Mouse (Mus musculus) liver (tissue): Measurements from ENCODE around the gene Fam19a1.
"Not testable (repeated sequence)": the region's sequence is repeated elsewhere in the genome, so short reads cannot be mapped to it uniquely, and the experiment has no call there.

Experiments
- DNase-seq: peaks from one replicate; pipeline ENCODE4 v3.0.0-alpha.2; 2020; ENCODE audit warnings: mixed read lengths

Gene Fam19a1

DNA sequence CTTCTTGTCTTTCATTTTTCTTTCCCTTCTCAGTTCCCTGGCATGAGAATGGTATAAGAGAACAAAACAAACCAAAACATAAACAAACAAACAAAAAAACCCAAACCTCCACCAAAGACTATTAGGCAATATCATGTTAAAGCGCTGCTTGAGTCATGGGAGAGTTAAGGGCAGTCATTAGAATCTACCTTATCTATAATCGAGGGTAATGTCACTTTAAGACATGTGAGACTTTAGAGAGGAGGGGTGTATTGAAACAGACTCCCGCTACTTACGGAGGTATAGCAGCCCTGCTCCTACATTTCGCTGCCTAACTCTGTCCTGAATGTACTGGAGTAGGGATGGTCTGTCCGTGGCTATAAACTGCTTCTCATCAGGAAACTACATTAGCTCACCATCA, at the start of gene Fam19a1:
TSS of gene Fam19a1 (plus strand) at position 301 of the 400 bp plus-strand sequence.
- DNase-seq, result no peak

DNA sequence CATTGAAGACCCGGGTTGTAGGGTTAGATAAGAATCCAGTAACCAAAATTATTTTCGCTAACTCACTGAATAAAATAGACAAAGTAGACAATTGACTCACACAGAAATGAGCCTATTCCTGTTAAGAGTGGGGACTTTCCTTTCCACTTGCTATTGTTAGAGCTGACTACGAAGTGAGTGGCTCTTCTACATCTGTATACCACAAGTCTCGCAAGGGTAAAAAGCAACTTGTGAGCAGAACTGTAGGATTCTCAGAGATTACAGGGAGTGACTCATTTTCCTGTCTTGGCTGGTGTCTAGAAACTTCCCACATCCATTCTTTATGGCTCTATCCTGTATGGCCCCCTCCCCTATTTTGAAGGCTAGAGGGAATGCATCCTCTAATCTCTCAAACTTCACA, 41.9 kb upstream of the Fam19a1 start:
- DNase-seq, result no peak

DNA sequence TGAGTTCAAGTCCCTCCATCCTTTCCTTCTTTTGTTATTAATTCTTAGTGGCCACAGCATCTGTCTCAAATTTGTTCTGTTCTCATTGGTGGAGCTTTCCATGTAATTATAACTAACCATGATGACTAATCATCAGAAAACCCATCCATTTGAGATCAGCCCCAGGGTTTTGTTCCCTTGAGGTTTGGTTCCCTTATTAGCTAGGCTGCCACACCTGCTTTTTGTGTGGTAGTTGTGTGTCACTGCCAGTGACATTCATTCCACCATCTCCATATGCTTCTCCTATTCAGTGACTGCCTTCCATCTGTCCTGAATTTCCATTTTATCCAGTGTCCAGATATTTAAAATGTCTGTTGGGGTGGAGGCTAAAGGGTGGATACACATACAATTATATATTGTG, 41.4 kb upstream of the Fam19a1 start:
- DNase-seq, result no peak

DNA sequence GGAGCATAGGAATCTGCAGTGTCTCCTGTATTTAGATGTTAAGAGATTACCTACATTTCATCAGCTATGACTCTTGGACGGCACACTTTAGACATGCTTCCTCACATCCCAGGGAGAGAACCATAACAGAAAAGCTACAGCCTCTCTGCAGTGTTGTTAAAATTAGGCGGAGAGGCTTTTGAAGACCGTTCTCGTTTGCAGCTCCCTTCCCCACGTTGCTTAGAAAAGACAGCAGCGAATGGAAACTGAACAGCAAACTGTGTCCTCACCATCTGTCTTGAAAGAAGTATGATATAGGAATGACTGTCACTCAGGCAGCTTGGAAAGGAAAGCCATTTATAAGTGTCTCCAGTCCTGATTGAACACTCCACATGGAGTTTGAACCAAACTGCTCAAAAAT, 23.0 kb upstream of the Fam19a1 start:
- no peak for DNase-seq

DNA sequence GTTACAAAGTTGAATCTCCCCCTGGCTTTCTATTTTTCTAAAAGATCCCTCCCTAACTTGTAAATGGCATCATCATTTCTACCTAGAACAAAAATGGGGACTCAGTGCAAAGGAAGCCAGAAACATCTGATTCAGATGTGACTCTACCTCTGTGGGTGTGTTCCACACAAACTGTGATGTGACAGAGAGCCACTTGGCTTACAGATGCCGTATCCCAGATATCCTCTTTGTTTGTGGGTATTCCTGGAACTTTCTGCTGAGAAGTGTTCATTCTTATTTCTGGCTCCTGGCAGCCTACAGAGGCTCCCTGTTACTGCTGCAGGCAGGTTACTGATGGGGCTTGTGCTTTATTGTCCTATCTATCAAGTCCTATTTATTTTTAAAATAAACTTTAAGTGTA, 19.2 kb upstream of the Fam19a1 start:
- no peak for DNase-seq

DNA sequence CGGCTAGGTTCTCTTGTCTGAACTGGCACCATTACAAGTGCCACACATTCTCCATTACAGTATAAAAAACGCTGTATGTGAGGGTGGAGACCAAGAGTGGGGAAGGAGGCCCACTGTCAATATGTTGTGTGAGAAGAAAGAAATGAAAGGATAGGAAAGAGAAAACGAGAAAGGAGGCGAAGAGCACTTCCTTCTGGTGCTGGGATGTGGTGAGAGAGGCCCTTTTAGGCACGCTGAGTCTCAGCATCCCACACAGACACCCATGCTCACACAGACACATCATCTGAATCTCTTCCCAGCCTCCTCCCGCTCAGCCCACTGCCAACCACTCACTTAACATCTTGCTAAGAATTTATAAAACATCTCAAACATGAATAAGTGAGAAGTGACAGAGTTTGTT, 14.7 kb upstream of the Fam19a1 start:
- DNase-seq, result no peak

DNA sequence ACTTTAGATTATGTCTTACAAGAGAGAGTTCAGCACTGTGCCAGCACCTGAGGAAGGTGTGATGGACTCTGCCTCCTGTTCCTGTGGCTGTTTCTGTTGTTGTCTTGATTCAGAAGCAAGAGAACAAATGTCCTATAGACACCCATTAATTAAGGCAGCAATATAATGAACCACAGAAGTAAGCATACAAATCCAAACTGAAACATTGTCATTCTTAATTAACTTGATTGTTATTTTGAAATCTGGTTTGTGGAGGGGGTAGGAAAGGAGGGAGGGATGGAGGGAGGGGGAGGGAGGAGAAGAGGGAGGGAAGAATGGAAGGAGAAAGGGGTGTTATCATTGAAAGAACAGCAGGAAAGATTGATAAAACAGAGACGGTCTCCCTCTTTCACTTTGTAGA, 1.3 kb upstream of the Fam19a1 start:
- DNase-seq, result no peak

DNA sequence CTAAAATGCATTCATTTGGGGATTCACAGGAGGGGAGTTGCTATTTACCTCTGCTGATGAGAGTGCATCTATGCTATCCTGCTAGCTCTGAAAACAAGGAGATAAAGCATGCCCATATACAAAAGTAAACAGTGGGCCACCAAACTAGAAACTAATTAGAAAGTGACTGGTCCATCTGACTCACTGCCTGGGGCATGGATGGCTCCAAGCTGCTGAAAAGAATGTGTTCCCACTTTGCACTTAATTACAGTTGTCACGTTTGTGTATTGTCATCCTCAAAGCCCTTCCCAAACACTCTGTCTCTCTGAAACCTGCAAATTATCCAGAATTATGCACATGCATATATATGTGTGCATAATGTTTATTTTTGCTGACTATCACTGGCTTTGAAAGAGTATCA, 1.2 kb downstream of the Fam19a1 start:
- no peak for DNase-seq

DNA sequence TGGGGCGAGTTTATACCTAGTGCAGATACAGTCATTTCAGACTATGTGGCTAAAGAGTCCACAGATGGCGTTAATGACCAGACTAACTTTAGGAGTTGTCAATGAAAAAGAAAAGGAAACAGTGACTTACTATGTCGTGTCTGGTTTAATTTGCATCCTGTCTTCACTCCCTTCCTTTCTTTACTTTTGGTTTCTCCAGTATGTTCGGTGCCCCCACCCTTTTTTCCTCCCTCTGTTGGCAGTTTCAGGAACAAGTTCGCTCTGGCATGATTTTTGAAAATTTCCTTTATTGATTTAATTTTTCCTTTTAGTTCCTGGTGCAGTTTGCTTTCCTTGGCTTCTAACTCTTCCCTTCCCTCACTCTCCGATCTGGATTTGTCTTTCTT, 3.2 kb downstream of the Fam19a1 start:
- no peak for DNase-seq

DNA sequence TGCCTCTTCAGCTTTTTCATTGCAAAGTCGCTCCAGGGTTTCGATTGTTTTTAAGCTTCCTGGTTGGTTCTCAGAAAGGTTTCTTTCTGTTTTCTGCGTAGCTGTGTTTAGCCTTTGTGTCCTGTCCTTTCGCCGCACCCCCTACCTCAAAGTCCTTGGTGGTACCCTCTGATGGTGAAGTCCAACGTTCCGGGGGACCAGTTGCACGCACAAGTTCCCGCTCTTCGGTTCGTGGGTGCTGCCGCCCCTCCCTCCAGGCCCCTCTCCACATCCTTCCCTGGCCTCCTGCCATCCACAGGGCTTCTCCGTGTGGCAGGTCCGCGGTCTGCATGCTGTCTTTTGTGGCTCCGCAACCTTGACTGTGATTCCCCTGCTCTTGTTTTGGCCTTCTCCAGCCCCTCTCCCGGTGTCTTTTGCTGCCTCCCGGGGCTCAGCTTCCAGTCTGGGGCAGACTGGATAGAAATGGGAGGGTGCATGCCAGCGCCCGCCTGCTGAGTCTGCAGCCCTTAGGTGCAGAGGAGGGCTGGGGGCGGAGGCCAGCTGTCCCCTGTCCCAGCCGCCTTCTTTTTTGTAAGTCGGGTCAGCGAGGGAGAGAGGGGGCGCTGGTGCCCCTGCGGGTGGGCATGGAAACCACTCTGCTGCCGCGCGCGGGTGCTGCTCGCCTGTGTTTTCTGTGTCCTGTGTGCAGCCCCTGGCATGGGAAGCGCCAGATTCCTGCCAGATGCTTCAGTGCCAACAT, 3.7 kb downstream of the Fam19a1 start:
- peak; percentile 15 for DNase-seq

DNA sequence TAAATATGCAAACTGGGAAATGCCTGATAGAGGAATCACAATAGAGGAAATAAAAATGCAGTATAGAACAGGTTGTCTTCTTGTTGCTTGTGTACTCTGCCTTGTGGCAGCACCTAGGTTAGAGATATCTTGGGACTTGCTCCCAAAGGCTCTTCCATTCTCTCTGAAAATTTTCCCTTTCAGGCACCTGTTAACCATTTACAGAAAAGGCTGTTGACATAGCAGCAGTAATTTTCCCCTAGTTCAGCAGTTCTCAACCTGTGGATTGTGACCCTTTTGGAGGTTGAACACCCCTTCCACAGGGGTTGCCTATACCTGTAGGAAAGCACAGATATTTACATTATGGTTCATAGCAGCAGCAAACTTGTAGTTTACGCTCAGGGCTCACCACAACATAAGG, 30.4 kb downstream of the Fam19a1 start:
- no peak for DNase-seq

DNA sequence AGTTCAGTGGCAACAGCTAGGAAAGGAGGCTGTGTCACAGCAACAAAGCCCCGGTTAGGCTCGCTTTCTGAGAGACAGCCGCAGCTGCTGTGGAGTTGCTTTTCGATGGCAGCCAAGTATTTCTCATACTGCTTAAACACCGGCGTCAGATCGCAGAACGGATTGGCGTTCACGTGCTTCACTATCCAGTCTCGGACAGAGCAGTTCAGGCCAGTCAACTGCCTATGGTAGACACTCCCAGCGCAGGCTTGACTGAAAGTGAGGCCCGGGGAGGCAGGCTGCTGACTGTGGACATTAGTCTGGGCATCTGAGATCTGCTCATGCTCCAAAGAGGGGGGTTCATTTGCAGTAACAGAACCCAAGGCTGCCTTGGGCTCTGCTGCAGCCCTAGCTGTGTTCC, 52.4 kb downstream of the Fam19a1 start:
- no peak for DNase-seq

DNA sequence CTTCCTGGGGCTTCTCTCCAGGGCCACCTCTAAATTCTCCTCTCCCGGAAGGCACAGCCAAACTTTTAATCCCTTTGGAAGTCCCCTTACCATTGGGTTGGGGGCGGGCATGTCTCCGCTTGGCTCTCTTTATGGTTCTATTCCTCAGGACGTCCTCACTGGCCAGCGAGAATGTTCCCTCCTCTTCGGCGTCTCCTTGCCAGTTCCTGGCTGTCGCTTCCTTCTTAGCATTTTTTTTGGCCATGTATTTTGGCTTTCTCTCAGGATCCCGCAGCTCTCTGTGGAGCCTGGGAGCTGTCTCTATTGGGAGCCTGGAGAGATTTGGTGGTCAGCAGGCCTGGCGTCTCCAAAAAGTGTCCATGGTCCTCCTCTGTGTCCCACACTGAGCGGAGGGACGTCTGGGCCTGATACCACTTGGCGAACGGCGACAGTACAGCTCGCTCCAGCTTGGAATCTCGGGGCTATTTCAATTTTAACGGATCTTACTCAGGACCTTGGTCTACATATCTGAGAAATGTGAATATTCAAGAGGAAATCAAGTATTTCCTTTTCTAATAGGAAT, 52.9 kb downstream of the Fam19a1 start, which contains the start of gene 1700123L14Rik:
TSS of gene 1700123L14Rik (minus strand) at position 426 of the 562 bp plus-strand sequence.
- DNase-seq, result no peak

DNA sequence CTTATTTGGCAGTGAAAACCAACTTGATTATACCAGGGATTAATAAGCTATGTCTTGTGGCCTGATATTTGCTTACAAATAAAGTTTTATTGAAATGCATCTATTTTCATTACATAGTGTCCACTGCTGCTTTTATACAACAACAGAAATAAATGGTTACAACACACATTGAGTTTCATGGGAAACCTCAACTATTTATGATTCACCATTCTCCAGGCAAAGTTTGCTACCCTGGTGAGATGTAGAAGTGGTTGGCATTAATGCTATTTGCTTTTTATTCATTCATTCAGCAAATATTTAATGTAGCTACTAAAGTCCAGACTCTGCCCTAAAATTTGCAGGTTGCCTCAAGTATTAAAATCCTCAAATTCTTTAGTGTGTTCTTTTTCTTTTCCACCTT, 54.1 kb downstream of the Fam19a1 start:
- DNase-seq, result no peak

DNA sequence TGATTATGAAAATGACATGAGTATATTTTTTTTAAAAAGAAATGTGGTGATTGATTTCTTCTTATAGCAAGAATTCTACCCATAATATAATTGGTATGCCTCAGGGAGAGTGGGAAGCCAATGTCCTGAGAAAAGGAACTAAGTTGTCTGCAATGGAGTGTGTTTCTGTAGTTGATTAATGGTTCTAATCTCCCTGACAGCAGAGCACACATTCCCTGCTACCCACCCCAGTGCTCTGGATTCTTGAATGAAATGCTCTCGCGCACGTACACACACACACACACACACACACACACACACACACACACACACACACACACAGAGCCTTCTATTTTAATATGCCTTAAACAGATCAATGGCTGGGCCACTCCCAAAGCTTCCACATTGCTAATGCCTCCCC, 60.7 kb downstream of the Fam19a1 start:
- no peak for DNase-seq

DNA sequence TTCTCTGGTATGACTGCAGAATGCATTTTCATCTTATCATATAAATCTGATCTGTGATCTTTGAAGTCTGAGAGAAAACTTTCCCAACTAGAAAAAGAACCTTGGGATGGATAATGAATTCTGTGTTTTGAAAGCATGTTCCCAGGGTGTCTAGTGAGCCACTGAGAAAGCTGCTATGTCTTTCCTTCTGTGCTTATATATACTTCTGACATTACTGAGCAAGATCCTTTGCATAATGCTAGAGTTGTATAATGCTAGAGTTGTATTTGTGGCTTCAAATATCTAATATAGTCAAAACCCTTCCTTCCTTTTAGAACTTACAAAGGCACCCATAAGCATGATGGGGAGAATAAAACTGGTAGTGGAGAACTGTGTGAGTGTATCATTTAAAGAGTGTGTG, 65.6 kb downstream of the Fam19a1 start:
- DNase-seq, result no peak

DNA sequence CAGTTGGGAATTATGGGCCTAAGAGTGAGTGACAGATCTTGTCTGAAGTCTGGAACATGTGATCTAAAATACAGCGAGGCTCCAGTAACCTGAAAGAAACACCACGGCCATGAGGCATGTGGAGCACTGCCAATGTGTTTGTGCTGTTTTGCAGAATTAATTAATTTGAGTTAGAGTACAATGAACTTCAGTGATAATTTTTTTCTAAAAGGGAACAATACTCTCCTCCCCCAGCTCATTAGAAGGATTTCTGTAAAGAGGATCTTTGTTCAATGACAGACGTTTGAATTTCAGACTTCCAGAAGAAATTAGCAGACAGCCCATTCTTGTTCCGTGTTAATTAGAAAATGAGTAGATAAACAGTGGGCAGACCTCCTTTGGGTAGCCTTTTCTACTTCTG, 70.4 kb downstream of the Fam19a1 start:
- DNase-seq, result no peak

DNA sequence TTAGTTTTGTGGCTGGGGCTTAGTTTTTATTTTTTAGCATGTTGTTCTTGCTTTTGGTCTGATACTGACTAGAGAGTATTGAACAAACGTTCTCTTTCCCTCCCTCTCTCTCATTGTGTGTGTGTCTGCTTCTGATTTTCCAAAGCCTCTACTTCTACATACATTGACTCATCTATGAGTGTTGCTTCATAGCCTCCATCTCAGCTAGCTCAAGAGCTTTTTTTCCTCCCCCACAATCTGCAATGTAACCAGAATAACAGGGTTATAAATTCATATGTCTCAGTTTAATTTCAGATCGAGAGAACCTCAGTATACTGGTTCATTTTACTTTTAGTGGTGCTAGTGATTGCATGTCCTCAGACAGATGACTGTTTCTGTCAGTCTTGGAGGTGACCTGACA, 73.6 kb downstream of the Fam19a1 start:
- DNase-seq, result no peak

DNA sequence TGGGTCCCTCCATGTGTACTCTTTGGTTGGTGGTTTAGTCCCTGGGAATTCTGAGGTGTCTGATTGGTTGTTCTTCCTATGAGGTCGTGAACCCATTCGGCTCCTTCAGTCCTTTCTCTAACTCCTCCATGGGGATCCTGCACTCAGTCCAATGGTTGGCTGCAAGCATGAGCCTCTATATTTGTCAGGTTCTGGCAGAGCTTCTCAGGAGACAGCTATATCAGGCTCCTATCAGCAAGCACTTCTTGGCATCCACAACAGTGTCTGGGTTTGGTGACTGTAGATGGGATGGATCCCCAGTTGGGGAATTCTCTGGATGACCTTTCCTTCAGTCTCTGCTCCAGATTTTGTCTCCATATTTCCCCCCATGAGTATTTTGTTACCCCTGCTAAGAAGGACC, 86.0 kb downstream of the Fam19a1 start:
- DNase-seq, result not testable (repeated sequence)

DNA sequence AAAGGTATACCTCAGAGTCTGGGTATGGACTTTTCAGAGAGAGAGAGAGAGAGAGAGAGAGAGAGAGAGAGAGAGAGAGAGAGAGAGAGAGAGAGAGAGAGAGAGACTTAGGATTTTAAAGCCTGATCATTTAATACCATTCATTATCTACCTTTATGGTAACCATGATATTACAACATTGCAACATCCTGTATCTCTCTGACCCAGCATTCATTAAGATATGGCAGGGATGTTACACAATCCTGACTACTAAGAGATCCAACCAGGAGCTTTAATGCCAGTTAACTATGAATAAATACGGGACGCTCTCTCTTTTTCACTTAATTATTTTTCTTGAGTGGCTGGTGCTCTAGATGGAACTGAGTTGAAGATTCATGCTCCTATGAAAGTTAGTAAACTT, 92.4 kb downstream of the Fam19a1 start:
- no peak for DNase-seq

DNA sequence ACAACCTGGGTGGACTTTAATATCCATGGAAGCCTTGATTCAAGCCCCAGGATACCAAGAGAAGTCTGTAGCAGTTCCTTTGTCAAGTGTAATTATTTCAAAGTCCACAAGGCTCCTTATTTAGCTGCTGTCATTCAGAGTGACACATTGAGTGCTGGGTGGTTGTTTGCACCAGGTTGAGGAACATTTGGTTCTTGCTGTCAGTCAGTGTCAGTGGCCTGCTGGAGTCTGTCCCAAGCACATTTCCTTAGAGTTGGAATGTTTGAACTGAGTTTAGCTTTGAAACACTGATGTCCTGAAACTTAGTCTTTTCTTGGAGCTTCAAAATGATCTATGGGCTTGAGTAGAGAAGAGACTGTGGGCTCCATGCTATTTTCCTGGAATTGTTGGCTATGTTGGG, 121.9 kb downstream of the Fam19a1 start:
- DNase-seq, result no peak

DNA sequence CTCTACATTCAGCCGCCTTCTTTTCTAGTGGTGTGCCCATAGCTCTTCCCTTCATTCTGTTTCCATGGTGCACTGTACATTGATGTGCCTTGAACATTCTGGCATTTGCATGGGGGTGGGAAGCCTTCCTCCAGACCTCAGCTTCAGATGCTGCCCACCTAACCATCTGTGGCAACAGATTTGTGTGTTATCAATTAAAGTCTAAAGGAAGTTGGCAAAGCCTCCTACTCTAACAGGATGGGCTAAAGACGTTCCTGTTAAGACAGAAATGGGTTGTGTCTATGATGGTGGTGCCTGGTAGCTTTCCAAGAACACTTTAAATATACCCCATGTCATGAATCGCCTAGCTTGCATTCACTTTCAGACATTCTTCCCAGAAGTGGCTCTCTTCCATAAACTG, 131.4 kb downstream of the Fam19a1 start:
- no peak for DNase-seq

DNA sequence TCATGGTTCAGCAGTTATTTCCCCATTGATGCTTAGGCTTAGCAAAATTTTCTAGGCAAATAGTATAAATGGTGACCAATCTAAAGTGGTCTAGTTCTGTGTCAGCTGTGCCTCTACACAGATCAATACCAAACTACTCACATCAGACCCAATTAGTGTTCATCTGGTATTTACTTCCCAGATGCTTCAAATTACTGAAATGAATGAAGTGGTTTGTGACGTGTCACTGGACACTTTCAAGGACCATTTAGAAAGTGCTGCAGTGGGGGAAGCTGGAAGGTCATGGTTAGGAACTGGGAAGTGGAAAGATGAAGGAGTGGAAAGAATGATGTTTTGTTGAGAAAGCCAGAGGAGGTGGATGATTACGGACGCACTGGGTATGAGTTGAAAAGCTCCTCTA, 139.0 kb downstream of the Fam19a1 start:
- no peak for DNase-seq

DNA sequence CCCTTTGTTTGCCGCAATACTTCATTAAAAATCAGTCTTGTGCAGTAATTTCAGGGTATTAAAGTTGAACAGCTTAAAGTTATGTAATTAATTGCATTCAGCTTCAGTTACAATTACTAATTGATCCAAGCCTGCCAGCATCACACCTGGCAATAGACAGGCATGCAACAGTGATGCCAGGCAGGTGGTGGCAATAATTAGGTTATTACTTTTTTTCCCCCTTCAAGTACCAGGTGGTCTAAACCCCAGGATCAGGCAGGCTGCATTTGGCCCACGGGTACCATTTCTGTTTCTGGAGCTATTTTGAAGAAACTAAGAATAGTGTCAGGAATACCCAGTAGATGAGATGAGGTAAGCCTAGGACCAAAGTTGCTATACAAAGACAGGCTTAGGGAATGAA, 141.9 kb downstream of the Fam19a1 start:
- DNase-seq, result no peak

DNA sequence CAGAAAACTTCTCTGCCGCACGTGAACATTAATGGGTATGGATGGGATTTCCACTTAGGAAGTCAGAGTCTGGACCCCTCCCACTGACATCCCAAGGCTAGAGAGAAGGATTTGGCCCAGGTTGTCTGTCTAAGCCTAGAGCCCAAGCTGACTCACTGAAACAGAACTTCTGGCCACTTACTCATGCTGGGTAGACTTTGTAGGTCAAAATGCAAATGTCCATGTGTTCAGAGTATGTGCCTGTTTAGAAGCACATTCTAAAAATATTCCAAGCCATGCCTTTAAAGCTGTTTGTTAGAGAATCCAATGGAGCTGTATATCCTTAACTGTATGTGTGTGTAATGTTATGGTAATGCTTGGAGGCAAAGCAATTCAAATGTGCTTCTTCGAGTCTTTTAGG, 145.7 kb downstream of the Fam19a1 start:
- DNase-seq, result no peak
